Mouse (Mus musculus): ENCODE measurements around the gene Zswim8. TPM values are rescaled to one million over a fixed set of nuclear protein-coding genes. Genes with fewer than 3 reads are reported as not detected.
A peak's percentile ranks its signal among the peaks of the same experiment; 100 is the strongest.

The Zswim8 gene
- 10 to 100 TPM; 38.7 to 47.0 (median 43.1) TPM for total RNA-seq (2022)

DNA sequence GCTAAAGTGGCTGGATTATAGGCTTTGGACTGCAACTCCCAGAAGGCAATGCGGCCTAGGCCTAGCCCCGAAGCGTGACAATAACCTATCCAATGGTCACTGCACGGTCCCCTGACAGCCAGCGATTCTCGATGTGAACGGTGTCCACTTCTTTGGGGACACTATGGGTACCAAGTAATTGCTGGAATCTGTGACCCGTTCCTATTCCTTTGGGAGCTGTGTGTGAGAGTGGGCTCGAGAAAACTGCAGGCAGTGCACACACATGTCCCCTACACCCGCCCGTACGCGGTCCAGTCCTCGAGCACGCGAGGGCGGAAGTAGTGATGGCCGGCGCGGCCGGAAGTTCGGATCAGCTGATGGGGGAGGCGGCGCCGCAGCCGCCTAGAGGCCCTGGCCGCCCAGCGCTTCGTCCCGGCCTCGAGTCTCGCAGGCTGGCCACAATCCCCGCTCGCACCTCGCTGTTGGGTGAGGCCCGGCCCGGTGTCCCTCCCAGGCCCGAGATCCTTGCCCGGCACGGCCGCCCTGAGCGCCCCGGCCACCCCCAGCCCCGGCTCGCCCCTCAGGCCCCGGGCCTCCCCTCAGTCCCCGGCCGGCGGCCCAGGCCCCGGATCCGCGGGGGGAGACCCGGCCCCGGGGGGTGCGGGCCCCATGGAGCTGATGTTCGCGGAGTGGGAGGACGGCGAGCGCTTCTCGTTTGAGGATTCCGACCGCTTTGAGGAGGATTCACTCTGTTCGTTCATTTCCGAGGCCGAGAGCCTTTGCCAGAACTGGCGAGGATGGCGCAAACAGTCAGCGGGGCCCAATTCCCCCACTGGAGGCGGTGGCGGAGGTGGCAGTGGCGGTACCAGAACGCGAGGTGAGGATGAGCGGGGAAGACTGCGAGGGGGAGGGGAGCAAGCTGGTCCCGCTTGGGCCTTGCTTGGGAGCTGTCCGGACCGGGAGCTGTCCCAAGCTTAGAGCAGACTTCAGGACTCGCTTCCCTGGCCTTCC, at the start of gene Zswim8:
Zswim8 (plus strand) TSS at position 352 of the 990 bp plus-strand sequence.
- DNase-seq (ENCODE audit: low spot score), result peak; percentile 91

GRCm38 (mm10) chr14:20658326-20658725, 49.0 kb upstream of the Zswim8 start:
- peak; percentile 69 for DNase-seq (ENCODE audit: low spot score)

GRCm38 (mm10) chr14:20658902-20659301, 48.5 kb upstream of the Zswim8 start:
- no peak for DNase-seq (ENCODE audit: low spot score)

- no peak for DNase-seq (ENCODE audit: low spot score)
Measured at GRCm38 (mm10) chr14:20659687-20660086, 47.7 kb upstream of the Zswim8 start.

DNA sequence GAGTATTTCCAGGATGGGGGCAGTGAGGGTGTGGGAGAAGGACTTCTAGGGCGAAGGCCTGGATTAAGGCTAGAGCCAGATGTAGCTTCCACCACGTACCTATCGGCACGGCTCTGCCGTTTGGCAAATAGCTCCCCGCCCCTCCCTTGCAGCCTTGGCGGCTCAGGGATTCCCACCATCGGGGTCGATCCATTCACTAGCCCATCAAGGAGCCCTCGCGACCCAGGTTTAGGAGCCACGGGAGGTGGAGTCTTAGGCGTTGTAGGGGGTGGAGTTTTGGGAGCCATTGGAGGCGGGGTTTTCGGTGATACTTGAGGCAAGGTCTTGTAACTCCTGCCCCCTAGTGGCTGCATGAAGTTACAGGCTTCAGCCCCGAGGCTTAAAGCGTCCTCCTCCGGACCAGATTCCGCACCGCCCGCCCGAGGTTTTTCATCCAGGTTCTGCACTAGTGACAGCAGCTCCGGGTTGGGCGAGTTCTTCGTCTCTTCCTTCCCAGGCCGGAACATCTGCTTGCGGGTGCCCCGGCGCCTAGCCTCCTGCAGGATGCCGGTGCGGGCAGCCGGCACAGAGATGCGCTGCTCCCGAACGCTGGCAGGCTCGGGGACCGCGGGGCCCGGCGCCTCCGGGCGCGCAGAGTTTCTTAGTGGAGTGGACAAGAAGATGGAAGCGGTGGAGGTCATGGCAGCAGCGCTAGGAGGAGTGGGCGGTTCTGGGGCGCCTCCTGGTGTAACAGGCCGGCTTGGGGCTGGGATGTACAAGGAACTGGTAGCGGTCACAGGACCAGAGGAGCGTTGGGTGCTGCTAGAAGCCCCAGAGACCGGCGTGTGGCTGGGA, 46.3 kb upstream of the Zswim8 start:
- peak; percentile 96 for DNase-seq (ENCODE audit: low spot score)

GRCm38 (mm10) chr14:20661661-20662331, 45.6 kb upstream of the Zswim8 start:
- no peak for DNase-seq (ENCODE audit: low spot score)

DNA sequence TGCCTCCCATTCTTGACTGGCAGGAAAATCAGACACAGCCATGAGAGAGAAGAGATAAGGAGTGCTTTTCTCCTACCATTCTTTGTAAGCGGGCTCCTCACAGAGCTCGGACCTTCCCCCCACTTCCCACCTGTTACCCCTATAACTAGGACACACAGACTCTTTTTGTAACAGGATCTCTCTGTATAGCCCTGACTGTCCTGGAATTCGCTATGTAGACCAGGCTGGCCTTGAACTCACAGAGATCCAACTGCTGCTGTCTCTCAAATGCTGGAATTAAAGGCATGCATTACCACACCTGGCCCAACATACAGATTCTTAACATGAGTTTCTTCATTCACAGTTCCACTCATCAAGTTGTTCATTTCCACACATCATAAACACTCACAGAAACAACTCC, 44.6 kb upstream of the Zswim8 start:
- no peak for DNase-seq (ENCODE audit: low spot score)

GRCm38 (mm10) chr14:20663601-20664000, 43.8 kb upstream of the Zswim8 start:
- no peak for DNase-seq (ENCODE audit: low spot score)

DNA sequence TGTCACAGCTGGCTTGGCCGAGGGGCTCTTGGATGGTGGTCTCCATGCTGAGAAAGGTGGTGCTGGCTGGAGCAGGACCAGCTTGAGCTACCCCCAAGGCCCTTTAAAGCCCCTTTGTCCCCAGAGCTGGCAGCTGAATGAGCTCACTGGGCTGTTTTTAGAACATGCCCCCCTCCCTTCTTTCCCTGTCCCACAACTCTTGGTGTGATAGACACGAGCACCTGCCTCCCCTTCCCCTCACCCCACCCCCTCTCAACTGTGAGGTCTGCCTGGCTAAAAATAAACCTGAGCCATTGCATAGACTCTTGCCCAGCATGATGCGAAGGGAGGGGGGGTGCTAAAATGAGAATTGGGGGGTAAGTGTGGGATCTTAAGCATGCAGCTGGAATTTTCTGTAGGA, 42.9 kb upstream of the Zswim8 start:
- DNase-seq (ENCODE audit: low spot score), result no peak

DNA sequence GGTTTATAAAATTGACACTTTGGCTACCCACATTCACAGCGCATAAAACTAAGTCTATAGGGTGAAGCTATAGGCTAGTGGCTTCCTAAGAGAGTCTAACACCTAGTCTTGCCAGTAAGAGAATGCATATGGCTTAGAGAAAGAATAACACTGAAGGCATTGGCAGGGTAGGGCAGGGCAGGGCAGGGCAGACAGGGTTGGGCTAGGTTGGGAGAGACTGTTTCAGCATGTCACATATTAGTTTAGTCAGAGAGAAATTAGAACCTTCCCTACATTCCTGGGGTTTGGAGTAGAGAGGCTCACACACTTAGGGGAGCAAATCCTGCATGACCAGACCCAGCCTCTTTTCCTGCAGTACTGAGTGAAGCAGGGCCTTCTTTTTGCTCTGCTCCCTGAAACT, 39.9 kb upstream of the Zswim8 start:
- DNase-seq (ENCODE audit: low spot score), result no peak

DNA sequence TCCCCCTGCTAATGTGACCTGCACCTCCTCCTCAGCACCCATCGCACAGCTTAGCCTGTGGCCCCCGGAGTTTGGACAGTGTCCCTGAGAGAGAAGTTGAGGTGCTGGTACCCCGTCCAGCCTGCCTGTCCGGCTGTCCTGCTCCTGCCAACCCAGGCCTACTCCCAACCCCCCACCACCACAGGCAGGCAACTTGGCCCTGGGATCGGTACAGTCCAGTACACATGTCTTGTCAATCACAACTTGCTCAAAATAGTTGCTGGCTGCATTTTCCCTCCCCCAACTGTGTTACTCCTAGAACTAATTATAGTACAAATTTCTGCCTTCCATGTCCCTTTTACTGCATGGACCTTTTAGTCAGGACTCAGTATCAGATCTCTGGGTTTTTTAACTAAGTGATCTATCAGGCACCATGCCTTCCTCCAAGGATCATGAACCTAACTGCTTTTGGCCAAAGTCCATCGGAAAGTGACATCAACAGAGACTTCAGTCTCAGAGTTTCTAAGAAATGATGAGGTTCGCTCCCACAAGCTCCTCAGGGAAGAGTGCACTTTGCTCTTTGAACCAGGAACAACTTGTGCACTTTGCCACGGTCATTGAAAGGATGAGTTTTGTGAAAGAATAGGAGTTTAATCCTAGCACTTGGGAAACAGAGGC, 39.1 kb upstream of the Zswim8 start, which contains the start of gene Synpo2l:
Synpo2l (minus strand) TSS at position 201 of the 657 bp plus-strand sequence.
- DNase-seq (ENCODE audit: low spot score), result peak; percentile 69

DNA sequence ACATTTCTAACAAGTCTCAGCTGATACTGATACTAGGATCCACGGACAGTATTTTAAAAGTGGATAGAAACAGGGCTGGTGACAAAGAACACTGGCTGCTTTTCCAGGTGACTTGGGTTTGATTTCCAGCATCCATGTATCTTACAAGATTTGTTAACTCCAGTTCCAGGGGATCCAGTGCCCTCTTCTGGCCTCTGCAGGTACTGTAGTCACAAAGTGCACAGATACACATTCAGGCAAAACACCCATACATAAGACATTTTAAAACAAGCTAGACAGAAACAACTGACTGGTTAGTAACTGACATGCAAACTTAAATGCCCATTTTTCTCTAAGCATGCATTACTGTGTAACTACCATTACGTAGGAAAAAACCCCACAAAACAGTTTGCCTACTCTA, 34.4 kb upstream of the Zswim8 start:
- no peak for DNase-seq (ENCODE audit: low spot score)

GRCm38 (mm10) chr14:20673735-20674063, 33.7 kb upstream of the Zswim8 start:
- DNase-seq (ENCODE audit: low spot score), result no peak

DNA sequence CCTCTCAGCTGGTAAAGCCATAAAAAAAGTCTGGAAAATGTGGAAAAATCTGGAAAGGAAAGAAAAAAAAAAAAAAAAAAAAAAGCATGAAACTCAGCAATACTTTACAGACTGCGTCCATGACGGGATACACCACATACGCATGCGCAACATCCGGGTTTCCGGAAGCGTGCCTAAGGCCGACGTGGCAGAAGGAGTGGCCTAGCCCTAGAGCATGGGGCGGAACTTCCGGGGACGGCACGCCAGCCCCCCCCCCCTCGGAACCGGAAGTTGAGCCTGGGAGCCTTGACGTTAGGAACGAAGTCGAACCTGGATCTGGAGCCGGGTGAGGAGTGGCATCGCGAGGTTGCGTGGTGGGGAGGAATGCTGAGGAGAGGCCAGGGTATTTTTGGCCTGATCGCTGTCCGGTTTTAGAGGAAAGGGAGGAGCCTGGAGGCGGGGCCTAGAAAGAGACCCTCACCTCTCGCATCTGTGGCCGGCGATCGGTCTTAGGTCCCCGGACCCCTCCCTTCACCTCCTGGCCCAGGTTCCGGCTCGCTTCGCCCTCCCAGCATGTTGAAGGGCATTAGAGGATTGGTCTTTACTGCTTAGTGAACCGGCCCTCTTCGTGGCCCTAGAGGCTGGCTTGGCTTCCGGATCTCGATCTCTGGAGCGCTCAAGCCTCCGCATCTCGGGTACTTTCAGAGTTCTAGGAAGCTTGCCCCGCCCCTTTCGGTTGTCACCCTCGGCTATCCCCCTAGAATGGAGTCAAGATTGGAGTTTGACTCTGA, 33.1 kb upstream of the Zswim8 start, which contains the start of gene Sec24c:
Sec24c (plus strand) TSS at position 245 of the 770 bp plus-strand sequence.
- DNase-seq (ENCODE audit: low spot score), result peak; percentile 98

DNA sequence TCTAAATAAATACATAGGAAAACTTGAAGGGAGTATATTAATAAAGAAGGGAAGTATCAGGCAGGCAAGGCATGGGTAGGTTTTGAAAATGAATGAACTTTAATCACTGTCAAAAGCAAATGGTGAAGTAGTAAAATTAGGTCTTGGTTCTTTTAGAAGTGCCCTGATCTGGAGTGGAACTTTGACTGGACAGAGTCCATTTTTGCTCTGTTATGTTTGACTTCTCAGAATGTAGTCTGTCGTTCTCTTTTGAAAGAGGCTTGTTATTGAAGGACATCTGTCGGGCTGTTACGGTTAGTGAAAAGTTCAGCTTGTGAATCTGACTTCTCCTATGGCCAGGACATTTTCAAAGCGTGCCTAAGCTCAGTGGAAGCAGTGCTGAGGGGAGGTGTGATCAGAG, 29.4 kb upstream of the Zswim8 start:
- no peak for DNase-seq (ENCODE audit: low spot score)

DNA sequence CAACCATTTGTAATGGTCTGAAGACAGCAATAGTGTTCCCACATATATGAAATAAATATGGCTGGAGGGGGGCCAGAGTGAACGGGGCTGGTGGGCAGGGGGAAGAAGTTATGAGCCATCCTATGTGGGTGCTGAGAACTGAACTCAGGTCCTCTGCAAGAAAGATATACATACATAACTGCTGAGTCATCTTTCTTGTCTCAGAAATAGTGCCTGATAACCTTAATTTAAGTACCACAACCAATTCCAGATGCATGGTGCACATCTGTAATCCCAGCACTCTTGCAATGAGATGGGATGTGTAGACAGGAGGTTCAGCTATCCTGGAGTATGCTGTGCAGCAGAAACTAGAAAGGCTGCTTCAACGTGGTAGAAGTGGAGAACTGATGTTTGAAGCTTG, 25.6 kb upstream of the Zswim8 start:
- DNase-seq (ENCODE audit: low spot score), result no peak

- DNase-seq (ENCODE audit: low spot score), result no peak
Measured at GRCm38 (mm10) chr14:20682498-20682897, 24.9 kb upstream of the Zswim8 start.

DNA sequence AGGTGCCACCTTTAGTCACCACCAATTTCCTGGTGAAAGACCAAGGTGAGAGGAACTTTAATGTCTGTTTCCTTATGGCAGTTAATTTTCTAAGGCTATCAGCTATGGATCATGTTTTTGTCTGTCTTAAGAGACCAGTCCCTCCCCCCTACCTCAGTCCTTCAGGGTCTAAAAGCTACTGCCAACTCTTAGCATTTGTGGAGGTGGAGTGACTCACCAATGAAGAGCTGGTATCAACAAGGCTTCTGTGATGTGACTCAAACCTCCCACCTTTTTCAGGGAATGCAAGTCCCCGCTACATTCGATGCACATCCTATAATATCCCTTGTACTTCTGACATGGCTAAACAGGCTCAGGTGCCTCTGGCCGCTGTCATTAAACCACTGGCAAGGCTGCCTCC, 20.8 kb upstream of the Zswim8 start:
- DNase-seq (ENCODE audit: low spot score), result no peak

DNA sequence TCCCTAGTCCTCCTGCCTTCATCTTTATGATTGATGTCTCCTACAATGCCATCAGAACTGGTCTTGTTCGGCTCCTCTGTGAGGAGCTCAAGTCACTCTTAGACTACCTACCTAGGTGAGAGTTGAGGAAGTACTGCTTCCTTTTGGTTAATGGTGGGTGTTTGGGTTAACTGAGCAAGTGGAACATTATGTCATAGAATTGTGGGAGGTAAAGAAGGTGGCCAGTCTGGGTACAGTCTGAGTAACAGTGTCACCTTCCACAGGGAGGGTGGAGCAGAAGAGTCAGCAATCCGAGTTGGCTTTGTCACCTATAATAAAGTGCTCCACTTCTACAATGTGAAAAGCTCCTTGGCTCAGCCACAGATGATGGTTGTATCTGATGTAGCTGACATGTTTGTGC, 18.3 kb upstream of the Zswim8 start:
- DNase-seq (ENCODE audit: low spot score), result no peak

DNA sequence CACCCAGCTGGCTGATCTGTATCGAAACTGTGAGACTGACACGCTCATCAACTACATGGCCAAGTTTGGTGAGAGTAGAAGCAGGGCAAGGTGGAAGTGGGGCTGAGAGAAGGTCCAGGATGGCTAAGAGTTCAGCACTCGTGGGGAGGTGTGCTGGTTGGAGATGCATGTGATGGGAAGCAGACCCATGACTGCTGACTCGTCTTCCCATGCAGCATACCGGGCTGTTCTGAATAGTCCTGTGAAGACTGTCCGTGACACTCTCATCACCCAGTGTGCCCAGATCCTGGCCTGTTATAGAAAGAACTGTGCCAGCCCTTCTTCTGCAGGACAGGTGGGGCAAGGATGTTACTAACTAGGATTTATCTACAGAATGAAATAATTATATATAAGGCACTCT, 15.6 kb upstream of the Zswim8 start:
- DNase-seq (ENCODE audit: low spot score), result no peak
